Mouse (Mus musculus) C2C12 (cell line): Measurements from ENCODE around the gene Hddc2. TPM values are rescaled to one million over a fixed set of nuclear protein-coding genes. Genes with fewer than 3 reads are reported as not detected.

ENCODE experiments used
- H3K27me3 ChIP-seq: one replicate; pipeline ENCODE4 v1.6.1; 2011; ENCODE audit not compliant: control insufficient read depth, insufficient read depth, insufficient read length
- H3K36me3 ChIP-seq: one replicate; pipeline ENCODE4 v1.6.1; 2011; ENCODE audit not compliant: control insufficient read depth, insufficient read depth
- H3K4me3 ChIP-seq: one replicate; pipeline ENCODE4 v1.5.1; 2011; ENCODE audit warnings: mild to moderate bottlenecking, control low read depth; ENCODE audit not compliant: poor library complexity, insufficient read depth, severe bottlenecking
- H3K79me2 ChIP-seq: one replicate; pipeline ENCODE4 v1.6.1; 2011; ENCODE audit not compliant: control insufficient read depth, insufficient read depth
- H3K79me3 ChIP-seq: one replicate; pipeline ENCODE4 v1.6.1; 2011; ENCODE audit warnings: low read depth, control low read depth
- H3ac ChIP-seq: one replicate; pipeline ENCODE3; 2011; ENCODE audit warnings: low read depth; ENCODE audit not compliant: control insufficient read depth, insufficient read length
- CEBPB ChIP-seq: IDR thresholded peaks from one replicate; pipeline ENCODE4 v1.6.1; 2011; ENCODE audit warnings: low read depth, mild to moderate bottlenecking, control low read depth, moderate library complexity
- CTCF ChIP-seq: IDR thresholded peaks from one replicate; pipeline ENCODE4 v1.5.1; 2011; ENCODE audit not compliant: control insufficient read depth, insufficient read depth, insufficient read length
- FOSL1 ChIP-seq: IDR thresholded peaks from one replicate; pipeline ENCODE4 v1.8.0; 2011; ENCODE audit warnings: mild to moderate bottlenecking, low read length; ENCODE audit not compliant: poor library complexity, insufficient read depth, severe bottlenecking
- MAX ChIP-seq: IDR thresholded peaks from one replicate; pipeline ENCODE4 v1.6.1; 2011; ENCODE audit warnings: mild to moderate bottlenecking, control low read depth
- MYOD1 ChIP-seq: IDR thresholded peaks from one replicate; pipeline ENCODE4 v1.6.1; 2011; ENCODE audit warnings: low read depth; ENCODE audit not compliant: control insufficient read depth, insufficient read length
- MYOG ChIP-seq: IDR thresholded peaks from one replicate; pipeline ENCODE4 v1.6.1; 2011; ENCODE audit not compliant: control insufficient read depth, insufficient read length; ENCODE audit errors: extremely low read depth
- USF1 ChIP-seq: IDR thresholded peaks from one replicate; pipeline ENCODE4 v1.6.1; 2011; ENCODE audit warnings: low read depth, mild to moderate bottlenecking, control low read depth, moderate library complexity
- polyA plus RNA-seq: library from polyadenylated mRNA; unstranded; fragments of >200 nt; fragmentation: generic; extraction: Trizol; gene quantifications from one replicate; pipeline ENCODE4 v1.2.1, GENCODE M21; 2012; ENCODE audit warnings: missing spikeins

Hddc2 gene
- polyA plus RNA-seq, 1 experiment = 42.8 TPM

DNA sequence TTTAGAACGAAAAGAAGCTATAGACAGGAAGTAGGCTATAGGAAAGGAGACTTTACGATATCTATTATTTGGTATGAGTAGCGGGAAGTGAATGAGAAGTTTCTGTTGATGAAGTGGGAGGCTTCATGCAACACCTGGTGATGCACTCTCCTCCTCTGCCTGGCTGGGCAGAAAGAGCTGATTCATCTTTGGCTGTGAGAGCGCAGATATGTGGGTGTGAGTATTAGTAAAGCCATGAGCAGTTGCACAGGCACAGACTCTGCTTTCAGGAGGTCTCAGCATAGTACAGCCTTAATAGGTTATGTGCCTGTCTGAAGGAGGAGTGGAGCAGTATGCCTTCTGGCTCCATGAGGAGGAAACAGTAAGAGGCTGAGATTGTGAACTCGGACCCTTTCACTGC is 23.2 kb downstream of the Hddc2 start:
- no peak overlapping the region for H3K4me3 ChIP-seq
- H3ac ChIP-seq = no peak overlapping the region
- no peaks in the 10 kb centered on the region for H3K36me3 ChIP-seq
- no peaks in the 10 kb centered on the region for H3K79me2 ChIP-seq
- no peaks in the 10 kb centered on the region for H3K79me3 ChIP-seq
- TF ChIP-seq CTCF = no peak
- TF ChIP-seq MYOD1 = no peak
- no peak for TF ChIP-seq MAX
- TF ChIP-seq CEBPB = no peak
- TF ChIP-seq USF1 = no peak
- TF ChIP-seq MYOG = no peak
- no peak for TF ChIP-seq FOSL1
- no peaks in the 10 kb centered on the region for H3K27me3 ChIP-seq

DNA sequence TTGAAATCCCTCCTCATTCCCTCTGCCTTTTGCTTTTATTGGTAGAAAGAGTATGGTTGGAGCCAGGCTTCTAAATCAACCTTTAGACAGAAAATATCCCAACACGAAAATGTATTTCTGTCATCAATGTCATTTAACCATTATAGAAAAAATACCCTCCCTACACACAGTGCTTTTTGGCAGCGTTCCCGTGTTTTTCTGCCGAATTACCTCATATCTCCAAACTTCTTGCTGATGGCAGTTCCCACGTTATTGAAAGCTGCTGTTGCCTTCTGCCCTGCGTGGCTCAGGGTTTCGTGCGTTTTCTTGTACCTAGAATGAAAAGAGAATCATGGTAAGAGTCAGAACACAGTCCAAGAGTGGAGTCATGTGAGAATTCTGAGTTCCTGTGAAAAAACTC is 33.2 kb downstream of the Hddc2 start:
- Histone ChIP-seq H3K79me2 (no peaks in the 10 kb centered on the region), H3K4me3 (no peak overlapping the region), H3K79me3 (no peaks in the 10 kb centered on the region), H3K27me3 (no peaks in the 10 kb centered on the region), H3K36me3 (no peaks in the 10 kb centered on the region), H3ac (no peak overlapping the region)
- no peak for TF ChIP-seq CEBPB
- no peak for TF ChIP-seq MYOG

- TF ChIP-seq MYOG (no peak), USF1 (no peak), CEBPB (no peak), MAX (no peak), FOSL1 (no peak), CTCF (no peak), MYOD1 (no peak)
- H3K79me2 ChIP-seq = no peaks in the 10 kb centered on the region
- no peak overlapping the region for H3K4me3 ChIP-seq
- no peaks in the 10 kb centered on the region for H3K79me3 ChIP-seq
- no peaks in the 10 kb centered on the region for H3K27me3 ChIP-seq
- no peaks in the 10 kb centered on the region for H3K36me3 ChIP-seq
- H3ac ChIP-seq = no peak overlapping the region
These were observed 37.9 kb downstream of the Hddc2 start for GRCm38 (mm10) chr10:31351056-31351455.

DNA sequence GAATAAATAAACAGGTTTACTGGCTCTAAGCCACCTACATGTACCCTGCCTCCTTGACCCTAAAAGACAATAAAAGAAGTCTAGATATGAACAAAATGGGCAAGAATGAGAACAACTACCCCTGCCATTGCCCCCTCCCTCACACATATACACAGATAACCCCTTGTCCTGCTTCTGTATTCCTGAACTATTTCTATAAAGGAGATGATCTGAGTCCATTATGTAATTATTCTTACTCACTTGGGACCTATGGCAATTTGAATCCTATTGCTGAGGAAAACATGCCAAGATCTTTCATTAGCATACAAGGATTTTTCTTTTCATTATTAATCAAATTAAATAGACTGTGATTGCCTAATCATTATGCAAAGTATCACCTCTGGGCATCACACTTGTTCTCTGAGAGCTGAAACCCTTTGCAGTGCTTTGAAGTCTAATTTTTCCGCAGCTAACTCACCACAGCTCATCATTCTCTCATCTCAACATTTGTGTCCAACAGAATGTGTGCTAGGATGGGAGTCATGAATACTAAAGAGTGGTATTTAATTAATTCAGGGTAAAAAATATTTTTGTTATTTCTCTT is 39.8 kb downstream of the Hddc2 start:
- no peaks in the 10 kb centered on the region for H3K27me3 ChIP-seq
- H3K79me3 ChIP-seq = no peaks in the 10 kb centered on the region
- H3ac ChIP-seq = no peak overlapping the region
- TF ChIP-seq CTCF = no peak
- TF ChIP-seq USF1 = no peak
- no peak for TF ChIP-seq CEBPB
- TF ChIP-seq FOSL1 = no peak
- TF ChIP-seq MAX = no peak
- H3K79me2 ChIP-seq = no peaks in the 10 kb centered on the region
- no peaks in the 10 kb centered on the region for H3K36me3 ChIP-seq
- H3K4me3 ChIP-seq = no peak overlapping the region

DNA sequence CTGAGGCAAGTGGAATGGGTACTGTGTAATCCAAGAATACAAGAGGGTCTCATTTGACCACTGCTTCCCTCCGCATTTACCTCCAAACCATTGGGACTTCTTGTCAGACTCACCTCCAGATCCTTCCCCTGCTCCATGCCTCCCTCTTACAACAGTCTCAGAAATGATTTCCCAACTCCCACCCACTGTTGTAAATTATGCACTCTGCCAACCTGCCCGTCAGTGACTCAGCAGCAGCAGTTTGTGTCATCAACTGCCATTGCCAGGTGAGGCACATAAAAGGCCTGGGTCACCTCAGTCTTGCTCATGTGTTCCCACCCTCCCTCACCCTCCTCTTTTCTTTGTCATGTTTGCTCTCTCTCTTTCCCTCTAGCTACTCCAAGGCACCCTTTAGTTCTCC is 41.0 kb downstream of the Hddc2 start:
- TF ChIP-seq MYOG = no peak
- no peak for TF ChIP-seq MYOD1
- TF ChIP-seq CTCF = no peak
- TF ChIP-seq CEBPB = no peak
- TF ChIP-seq FOSL1 = no peak
- TF ChIP-seq MAX = no peak
- no peak for TF ChIP-seq USF1
- H3K27me3 ChIP-seq = no peaks in the 10 kb centered on the region
- H3K79me3 ChIP-seq = no peaks in the 10 kb centered on the region
- H3K36me3 ChIP-seq = no peaks in the 10 kb centered on the region
- H3K4me3 ChIP-seq = no peak overlapping the region
- no peak overlapping the region for H3ac ChIP-seq
- H3K79me2 ChIP-seq = no peaks in the 10 kb centered on the region

- Histone ChIP-seq H3ac (no peak overlapping the region), H3K79me2 (no peaks in the 10 kb centered on the region), H3K27me3 (no peaks in the 10 kb centered on the region), H3K36me3 (no peaks in the 10 kb centered on the region), H3K4me3 (no peak overlapping the region), H3K79me3 (no peaks in the 10 kb centered on the region)
- TF ChIP-seq MAX (no peak), MYOG (no peak), MYOD1 (no peak), FOSL1 (no peak), CTCF (no peak), USF1 (no peak), CEBPB (no peak)
These were observed 41.8 kb downstream of the Hddc2 start for GRCm38 (mm10) chr10:31354886-31355461.
